Mouse (Mus musculus) liver, embryonic 13.5 days (tissue): ENCODE measurements around the gene Mettl25. TPM values are rescaled to one million over a fixed set of nuclear protein-coding genes. Genes with fewer than 3 reads are reported as not detected.

ENCODE experiments used
- ATAC-seq: fragments of 200-750 bp; cut with Nextera tagmentation; 2 replicates; pipeline ENCODE4 v1.8.0; 2017; ENCODE audit warnings: low read depth, mild to moderate bottlenecking, moderate number of reproducible peaks, moderate library complexity
- DNase-seq: peaks from one replicate; pipeline ENCODE4 v3.0.0; 2022
- H3K27ac ChIP-seq: fragments of 300-500 bp; sonication (generic); 2 replicates; pipeline ENCODE4 v1.5.1; 2015; ENCODE audit warnings: moderate library complexity, mild to moderate bottlenecking, inconsistent platforms
- H3K27me3 ChIP-seq: fragments of 300-500 bp; sonication (generic); 2 replicates; pipeline ENCODE4 v1.6.1; 2015; ENCODE audit warnings: mild to moderate bottlenecking, inconsistent platforms
- H3K36me3 ChIP-seq: fragments of 300-500 bp; sonication (generic); 2 replicates; pipeline ENCODE4 v1.6.1; 2015; ENCODE audit warnings: mild to moderate bottlenecking, inconsistent platforms
- H3K4me1 ChIP-seq: fragments of 300-500 bp; sonication (generic); replicated peaks from 2 replicates; pipeline ENCODE4 v1.6.1; 2015; ENCODE audit warnings: inconsistent platforms
- H3K4me2 ChIP-seq: fragments of 300-500 bp; sonication (generic); 2 replicates; pipeline ENCODE4 v1.6.1; 2015; ENCODE audit warnings: inconsistent platforms, mild to moderate bottlenecking, moderate library complexity
- H3K4me3 ChIP-seq: fragments of 300-500 bp; sonication (generic); replicated peaks from 2 replicates; pipeline ENCODE4 v1.5.1; 2015; ENCODE audit warnings: mild to moderate bottlenecking, inconsistent platforms
- H3K9ac ChIP-seq: fragments of 300-500 bp; sonication (generic); 2 replicates; pipeline ENCODE4 v1.6.1; 2015; ENCODE audit warnings: mild to moderate bottlenecking, inconsistent platforms
- H3K9me3 ChIP-seq: fragments of 300-500 bp; sonication (generic); replicated peaks from 2 replicates; pipeline ENCODE4 v1.6.1; 2016; ENCODE audit warnings: inconsistent platforms
- WGBS: fragments of 180-500 bp; shearing (Covaris S2); methylation state at CpG from one replicate; pipeline ENCODE4 v1.1.7; 2015; ENCODE audit not compliant: insufficient replicate concordance; 5-methylcytosine and 5-hydroxymethylcytosine counted together
- polyA plus RNA-seq: library from polyadenylated mRNA; unstranded; fragments of >200 nt; fragmentation: Nextera tagmentation; extraction: Ambion mirVana; gene quantifications from 2 replicates; pipeline ENCODE4 v1.2.1, GENCODE M21; 2015

The Mettl25 gene
- polyA plus RNA-seq, 1 experiment from 2014 or later = 5.3 TPM

GRCm38 (mm10) chr10:105741736-105742135 is 99.4 kb downstream of the Mettl25 start:
- ATAC-seq (no peak), DNase-seq (no peak)
- Histone ChIP-seq H3K4me1 (no peaks in the 10 kb centered on the region), H3K4me3 (no peak overlapping the region), H3K9ac (no peak overlapping the region), H3K9me3 (no peaks in the 10 kb centered on the region; the same call in 1 of the 2 replicates), H3K27ac (no peak overlapping the region), H3K4me2 (no peak overlapping the region), H3K36me3 (no peaks in the 10 kb centered on the region), H3K27me3 (no peaks in the 10 kb centered on the region)
- 64% methylated on average over 6 of the region's 6 CpGs for whole genome bisulfite sequencing

- Histone ChIP-seq H3K36me3 (no peaks in the 10 kb centered on the region), H3K9me3 (no peaks in the 10 kb centered on the region; the same call in 1 of the 2 replicates), H3K9ac (no peak overlapping the region), H3K4me3 (no peak overlapping the region), H3K27ac (no peak overlapping the region), H3K4me1 (no peaks in the 10 kb centered on the region), H3K27me3 (no peaks in the 10 kb centered on the region), H3K4me2 (no peak overlapping the region)
- WGBS = 57% methylated on average over 5 of the region's 5 CpGs
- ATAC-seq = no peak
- no peak for DNase-seq
Measured at GRCm38 (mm10) chr10:105738942-105739341, 102.2 kb downstream of the Mettl25 start.

- DNase-seq (no peak), ATAC-seq (no peak)
- no peak overlapping the region for H3K9ac ChIP-seq
- H3K4me2 ChIP-seq = no peak overlapping the region
- H3K9me3 ChIP-seq = no peaks in the 10 kb centered on the region
- H3K27me3 ChIP-seq = no peaks in the 10 kb centered on the region
- H3K36me3 ChIP-seq = no peaks in the 10 kb centered on the region
- 68% methylated on average over 2 of the region's 2 CpGs for WGBS
- no peak overlapping the region for H3K4me3 ChIP-seq
- H3K27ac ChIP-seq = no peak overlapping the region
- no peaks in the 10 kb centered on the region for H3K4me1 ChIP-seq
Measured at GRCm38 (mm10) chr10:105727798-105728197, 113.4 kb downstream of the Mettl25 start.

GRCm38 (mm10) chr10:105727353-105727752 is 113.8 kb downstream of the Mettl25 start:
- 48% methylated on average over 6 of the region's 6 CpGs for WGBS
- no peaks in the 10 kb centered on the region for H3K4me1 ChIP-seq
- no peaks in the 10 kb centered on the region for H3K9me3 ChIP-seq
- H3K9ac ChIP-seq = no peak overlapping the region
- H3K27me3 ChIP-seq = no peaks in the 10 kb centered on the region
- no peak for DNase-seq
- H3K36me3 ChIP-seq = no peaks in the 10 kb centered on the region
- H3K27ac ChIP-seq = no peak overlapping the region
- no peak for ATAC-seq
- no peak overlapping the region for H3K4me3 ChIP-seq
- H3K4me2 ChIP-seq = no peak overlapping the region

GRCm38 (mm10) chr10:105714844-105715243 is 126.3 kb downstream of the Mettl25 start:
- Histone ChIP-seq H3K27ac (no peak overlapping the region), H3K4me3 (no peak overlapping the region), H3K4me1 (no peaks in the 10 kb centered on the region), H3K36me3 (no peaks in the 10 kb centered on the region), H3K9me3 (no peaks in the 10 kb centered on the region), H3K4me2 (no peak overlapping the region), H3K9ac (no peak overlapping the region), H3K27me3 (no peaks in the 10 kb centered on the region)
- no peak for ATAC-seq
- no peak for DNase-seq
- 6% methylated on average over 6 of the region's 6 CpGs for WGBS

- ATAC-seq (no peak), DNase-seq (no peak)
- H3K9ac ChIP-seq = no peak overlapping the region
- H3K4me3 ChIP-seq = no peak overlapping the region
- no peaks in the 10 kb centered on the region for H3K27me3 ChIP-seq
- H3K36me3 ChIP-seq = no peaks in the 10 kb centered on the region
- H3K27ac ChIP-seq = no peak overlapping the region
- H3K4me1 ChIP-seq = no peaks in the 10 kb centered on the region
- no peak overlapping the region for H3K4me2 ChIP-seq
- 30% methylated on average over 4 of the region's 4 CpGs for WGBS
- H3K9me3 ChIP-seq = no peaks in the 10 kb centered on the region
Measured at GRCm38 (mm10) chr10:105714366-105714765, 126.8 kb downstream of the Mettl25 start.

DNA sequence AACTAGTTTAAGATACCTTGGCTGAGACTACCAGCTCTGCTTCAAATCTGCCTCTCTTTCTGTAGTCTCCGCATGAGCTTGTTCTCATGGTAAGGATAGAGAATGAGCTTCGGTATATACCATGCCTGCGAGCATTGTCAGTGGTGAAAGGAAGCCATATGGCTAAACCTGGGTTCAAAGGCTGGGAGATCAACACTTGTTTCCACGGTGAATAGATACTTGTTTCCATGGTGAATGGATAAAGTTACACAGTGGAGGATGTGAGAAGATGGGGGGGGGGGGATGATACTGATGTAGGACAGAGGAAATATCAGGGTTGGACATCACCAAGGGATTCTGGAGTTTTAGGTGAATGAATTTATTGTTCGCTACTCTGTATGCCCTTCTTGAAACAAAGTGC is 128.0 kb downstream of the Mettl25 start:
- Histone ChIP-seq H3K27ac (no peak overlapping the region), H3K9ac (no peak overlapping the region), H3K36me3 (no peaks in the 10 kb centered on the region), H3K27me3 (no peaks in the 10 kb centered on the region), H3K4me3 (no peak overlapping the region), H3K4me2 (no peak overlapping the region), H3K4me1 (no peaks in the 10 kb centered on the region), H3K9me3 (no peaks in the 10 kb centered on the region)
- WGBS = 68% methylated on average over 5 of the region's 5 CpGs
- ATAC-seq (no peak), DNase-seq (no peak)

Other genes with a start within 250 kb of the Mettl25 start
- 32.2 and 34.2 TPM in 2 replicates for gene Ccdc59, start 313 bp downstream of the Mettl25 start, polyA plus RNA-seq